Mouse (Mus musculus): ENCODE measurements at regions not wholly inside any gene's neighbourhood (a gene's known extent, or its start where the extent isn't known, plus 50 kb on each side); places are given as distances from the start of the nearest gene placed in this dataset.

GRCm38 (mm10) chr3:39443328-39443727 is 556.6 kb downstream of the Fat4 start:
- peak overlapping the region; percentile 41 for H3K4me2 ChIP-seq (ENCODE audit: low read depth, low read length)
- WGBS: 43% methylated on average over 10 of the region's 10 CpGs

DNA sequence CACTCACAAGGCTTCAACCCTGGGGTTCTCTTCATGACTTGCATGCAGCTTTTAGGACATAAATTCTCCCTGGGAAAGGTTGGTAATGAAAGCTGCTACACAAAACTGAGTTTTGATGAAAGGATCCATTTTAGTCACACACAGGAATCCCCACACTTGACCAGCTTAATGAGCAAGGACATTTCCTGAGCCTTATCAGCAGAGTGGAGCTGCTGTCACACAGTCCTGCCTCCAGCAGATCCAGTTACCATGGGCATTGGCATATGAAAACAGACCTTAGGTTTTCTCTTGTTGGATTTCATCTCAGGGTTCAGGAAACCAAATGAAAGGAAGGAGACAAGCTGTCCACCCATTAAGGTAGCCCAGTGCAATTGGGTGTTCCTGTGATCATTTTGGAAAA is 568.9 kb downstream of the Fat4 start:
- no peak for ATAC-seq (replicated peaks; ENCODE audit: extremely low read depth, insufficient read depth, low FRiP score)
- Histone ChIP-seq H3K27ac (ENCODE audit: low read length) (no peak overlapping the region), H3K9me3 (replicated peaks; ENCODE audit: control insufficient read depth, low read length) (no peaks in the 10 kb centered on the region), H3K4me3 (ENCODE audit: low read length) (no peak overlapping the region), H3K27me3 (ENCODE audit: control insufficient read depth, insufficient read depth, low read length) (no peaks in the 10 kb centered on the region), H3K4me1 (ENCODE audit: control insufficient read depth, insufficient read depth, low read length) (no peaks in the 10 kb centered on the region), H3K36me3 (ENCODE audit: control insufficient read depth, insufficient read depth) (no peaks in the 10 kb centered on the region), H3K4me2 (ENCODE audit: low read depth, low read length) (no peak overlapping the region), H3K9ac (ENCODE audit: low read length) (no peak overlapping the region)

More at GRCm38 (mm10) chr3:39443328-39443727, 556.6 kb downstream of the Fat4 start:
- H3K4me1 ChIP-seq (ENCODE audit: control insufficient read depth, insufficient read depth, low read length): no peaks in the 10 kb centered on the region
- no peaks in the 10 kb centered on the region for H3K36me3 ChIP-seq (ENCODE audit: control insufficient read depth, insufficient read depth)
- no peak overlapping the region for H3K4me3 ChIP-seq (ENCODE audit: low read length)
- peak; percentile 60; the same call in 1 of the 2 replicates for ATAC-seq (replicated peaks; ENCODE audit: extremely low read depth, insufficient read depth, low FRiP score)
- no peaks in the 10 kb centered on the region for H3K9me3 ChIP-seq (replicated peaks; ENCODE audit: control insufficient read depth, low read length)
- H3K27me3 ChIP-seq (ENCODE audit: control insufficient read depth, insufficient read depth, low read length): no peaks in the 10 kb centered on the region
- H3K27ac ChIP-seq (ENCODE audit: low read length): no peak overlapping the region
- no peak overlapping the region for H3K9ac ChIP-seq (ENCODE audit: low read length)

- 61% methylated on average over 14 of the region's 14 CpGs for WGBS
- Histone ChIP-seq H3K27me3 (ENCODE audit: control insufficient read depth, insufficient read depth, low read length) (no peaks in the 10 kb centered on the region), H3K9ac (ENCODE audit: low read length) (no peak overlapping the region), H3K4me3 (ENCODE audit: low read length) (no peak overlapping the region), H3K9me3 (replicated peaks; ENCODE audit: control insufficient read depth, low read length) (no peaks in the 10 kb centered on the region), H3K4me1 (ENCODE audit: control insufficient read depth, insufficient read depth, low read length) (no peaks in the 10 kb centered on the region), H3K36me3 (ENCODE audit: control insufficient read depth, insufficient read depth) (no peaks in the 10 kb centered on the region), H3K4me2 (ENCODE audit: low read depth, low read length) (peak overlapping the region; percentile 11; the same call in 1 of the 2 replicates), H3K27ac (ENCODE audit: low read length) (peak overlapping the region; percentile 40; the same call in 1 of the 2 replicates)
- ATAC-seq (replicated peaks; ENCODE audit: extremely low read depth, insufficient read depth, low FRiP score): no peak; the same call in 1 of the 2 replicates
Measured at GRCm38 (mm10) chr3:39460183-39460888, 573.6 kb downstream of the Fat4 start.

GRCm38 (mm10) chr3:39461561-39461960 is 574.8 kb downstream of the Fat4 start:
- Histone ChIP-seq H3K4me3 (ENCODE audit: low read length) (no peak overlapping the region), H3K9me3 (replicated peaks; ENCODE audit: control insufficient read depth, low read length) (no peaks in the 10 kb centered on the region), H3K4me1 (ENCODE audit: control insufficient read depth, insufficient read depth, low read length) (no peaks in the 10 kb centered on the region), H3K9ac (ENCODE audit: low read length) (no peak overlapping the region), H3K27ac (ENCODE audit: low read length) (no peak overlapping the region), H3K27me3 (ENCODE audit: control insufficient read depth, insufficient read depth, low read length) (no peaks in the 10 kb centered on the region), H3K4me2 (ENCODE audit: low read depth, low read length) (no peak overlapping the region), H3K36me3 (ENCODE audit: control insufficient read depth, insufficient read depth) (no peaks in the 10 kb centered on the region)
- ATAC-seq (replicated peaks; ENCODE audit: extremely low read depth, insufficient read depth, low FRiP score): no peak
- 87% methylated on average over 4 of the region's 4 CpGs for WGBS

GRCm38 (mm10) chr3:39465811-39466210 is 579.1 kb downstream of the Fat4 start:
- no peak overlapping the region for H3K4me2 ChIP-seq (ENCODE audit: low read depth, low read length)
- WGBS: 74% methylated on average over 3 of the region's 3 CpGs
- no peaks in the 10 kb centered on the region for H3K27me3 ChIP-seq (ENCODE audit: control insufficient read depth, insufficient read depth, low read length)
- H3K9ac ChIP-seq (ENCODE audit: low read length): no peak overlapping the region
- H3K27ac ChIP-seq (ENCODE audit: low read length): no peak overlapping the region
- no peak for ATAC-seq (replicated peaks; ENCODE audit: extremely low read depth, insufficient read depth, low FRiP score)
- H3K9me3 ChIP-seq (replicated peaks; ENCODE audit: control insufficient read depth, low read length): no peaks in the 10 kb centered on the region
- H3K4me3 ChIP-seq (ENCODE audit: low read length): no peak overlapping the region
- H3K4me1 ChIP-seq (ENCODE audit: control insufficient read depth, insufficient read depth, low read length): no peaks in the 10 kb centered on the region
- no peaks in the 10 kb centered on the region for H3K36me3 ChIP-seq (ENCODE audit: control insufficient read depth, insufficient read depth)

GRCm38 (mm10) chr3:39489392-39489791 is 602.7 kb downstream of the Fat4 start:
- Histone ChIP-seq H3K27me3 (ENCODE audit: control insufficient read depth, insufficient read depth, low read length) (no peaks in the 10 kb centered on the region), H3K4me1 (ENCODE audit: control insufficient read depth, insufficient read depth, low read length) (no peaks in the 10 kb centered on the region), H3K9me3 (replicated peaks; ENCODE audit: control insufficient read depth, low read length) (no peaks in the 10 kb centered on the region), H3K9ac (ENCODE audit: low read length) (no peak overlapping the region), H3K4me2 (ENCODE audit: low read depth, low read length) (no peak overlapping the region), H3K4me3 (ENCODE audit: low read length) (no peak overlapping the region), H3K36me3 (ENCODE audit: control insufficient read depth, insufficient read depth) (no peaks in the 10 kb centered on the region), H3K27ac (ENCODE audit: low read length) (no peak overlapping the region)
- 70% methylated on average over 7 of the region's 7 CpGs for WGBS
- ATAC-seq (replicated peaks; ENCODE audit: extremely low read depth, insufficient read depth, low FRiP score): no peak

GRCm38 (mm10) chr3:39494363-39494762 is 607.6 kb downstream of the Fat4 start:
- H3K27ac ChIP-seq (ENCODE audit: low read length): no peak overlapping the region
- H3K9me3 ChIP-seq (replicated peaks; ENCODE audit: control insufficient read depth, low read length): no peaks in the 10 kb centered on the region
- H3K4me3 ChIP-seq (ENCODE audit: low read length): no peak overlapping the region
- no peaks in the 10 kb centered on the region for H3K27me3 ChIP-seq (ENCODE audit: control insufficient read depth, insufficient read depth, low read length)
- no peaks in the 10 kb centered on the region for H3K36me3 ChIP-seq (ENCODE audit: control insufficient read depth, insufficient read depth)
- no peaks in the 10 kb centered on the region for H3K4me1 ChIP-seq (ENCODE audit: control insufficient read depth, insufficient read depth, low read length)
- H3K4me2 ChIP-seq (ENCODE audit: low read depth, low read length): no peak overlapping the region
- 84% methylated on average over 3 of the region's 3 CpGs for WGBS
- no peak for ATAC-seq (replicated peaks; ENCODE audit: extremely low read depth, insufficient read depth, low FRiP score)
- H3K9ac ChIP-seq (ENCODE audit: low read length): no peak overlapping the region

GRCm38 (mm10) chr3:39528087-39528486 is 641.3 kb downstream of the Fat4 start:
- Histone ChIP-seq H3K4me1 (ENCODE audit: control insufficient read depth, insufficient read depth, low read length) (no peaks in the 10 kb centered on the region), H3K9ac (ENCODE audit: low read length) (no peak overlapping the region), H3K9me3 (replicated peaks; ENCODE audit: control insufficient read depth, low read length) (no peaks in the 10 kb centered on the region), H3K4me3 (ENCODE audit: low read length) (no peak overlapping the region), H3K27ac (ENCODE audit: low read length) (no peak overlapping the region), H3K27me3 (ENCODE audit: control insufficient read depth, insufficient read depth, low read length) (no peaks in the 10 kb centered on the region), H3K4me2 (ENCODE audit: low read depth, low read length) (no peak overlapping the region), H3K36me3 (ENCODE audit: control insufficient read depth, insufficient read depth) (no peaks in the 10 kb centered on the region)
- WGBS: 88% methylated on average over 5 of the region's 5 CpGs
- ATAC-seq (replicated peaks; ENCODE audit: extremely low read depth, insufficient read depth, low FRiP score): no peak

- H3K9ac ChIP-seq (ENCODE audit: low read length): no peak overlapping the region
- 50% methylated on average over 2 of the region's 2 CpGs for WGBS
- no peak overlapping the region for H3K27ac ChIP-seq (ENCODE audit: low read length)
- no peak for ATAC-seq (replicated peaks; ENCODE audit: extremely low read depth, insufficient read depth, low FRiP score)
- H3K27me3 ChIP-seq (ENCODE audit: control insufficient read depth, insufficient read depth, low read length): no peaks in the 10 kb centered on the region
- H3K4me2 ChIP-seq (ENCODE audit: low read depth, low read length): no peak overlapping the region
- H3K4me3 ChIP-seq (ENCODE audit: low read length): no peak overlapping the region
- no peaks in the 10 kb centered on the region for H3K9me3 ChIP-seq (replicated peaks; ENCODE audit: control insufficient read depth, low read length)
- H3K4me1 ChIP-seq (ENCODE audit: control insufficient read depth, insufficient read depth, low read length): no peaks in the 10 kb centered on the region
- no peaks in the 10 kb centered on the region for H3K36me3 ChIP-seq (ENCODE audit: control insufficient read depth, insufficient read depth)
Measured at GRCm38 (mm10) chr3:39537515-39537914, 650.8 kb downstream of the Fat4 start.
